Mouse (Mus musculus) lung, postnatal 36 days (tissue): ENCODE data around the gene Zfp202.

ENCODE experiments used
- DNase-seq: peaks from one replicate; pipeline ENCODE4 v3.0.0; 2022; ENCODE audit warnings: mixed read lengths

Gene Zfp202

GRCm38 (mm10) chr9:40241223-40241801 lies 49.2 kb downstream of the Zfp202 start:
- DNase-seq: peak; percentile 72

GRCm38 (mm10) chr9:40241951-40242888 lies 50.1 kb downstream of the Zfp202 start:
- DNase-seq: peak; percentile 12

DNA sequence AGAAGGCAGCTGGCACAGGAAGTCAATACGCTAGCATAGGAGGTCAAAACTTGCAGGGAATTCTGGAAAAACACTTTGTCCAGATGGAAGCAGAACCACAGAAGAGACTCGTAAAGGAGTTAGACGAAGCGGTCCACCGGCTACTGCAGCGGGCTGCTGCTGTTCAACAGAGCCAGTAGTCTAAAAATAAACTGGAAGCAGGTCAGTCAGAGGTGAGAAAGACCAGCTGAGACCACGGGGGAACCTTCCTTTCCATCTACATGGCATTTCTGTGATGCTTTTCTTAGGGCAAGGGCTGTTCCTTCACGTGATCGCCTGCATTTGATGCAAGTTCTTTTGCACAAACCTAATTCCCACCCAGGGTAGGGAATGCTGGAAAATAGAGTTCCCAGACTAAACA lies 53.4 kb downstream of the Zfp202 start:
- no peak for DNase-seq

- DNase-seq: no peak
Measured at GRCm38 (mm10) chr9:40245974-40246665, 54.0 kb downstream of the Zfp202 start.

GRCm38 (mm10) chr9:40246702-40247101 lies 54.6 kb downstream of the Zfp202 start:
- DNase-seq: no peak

GRCm38 (mm10) chr9:40249106-40249505 lies 57.0 kb downstream of the Zfp202 start:
- peak; percentile 54 for DNase-seq

GRCm38 (mm10) chr9:40252459-40252858 lies 60.3 kb downstream of the Zfp202 start:
- DNase-seq: peak; percentile 51
